Mouse (Mus musculus): ENCODE results near the gene E130308A19Rik. TPM values are rescaled to one million over a fixed set of nuclear protein-coding genes. Genes with fewer than 3 reads are reported as not detected.

Gene E130308A19Rik
- polyA plus RNA-seq, 1 experiment from 2014 or later: 60.5 TPM

- WGBS: 81% methylated on average over 3 of the region's 3 CpGs
Measured at GRCm38 (mm10) chr4:59696846-59697245, 70.8 kb downstream of the E130308A19Rik start.

GRCm38 (mm10) chr4:59697869-59698268 is 71.9 kb downstream of the E130308A19Rik start:
- no peaks in the 10 kb centered on the region; the same call in 1 of the 2 replicates for H3K4me1 ChIP-seq
- no peaks in the 10 kb centered on the region for H3K36me3 ChIP-seq
- no peaks in the 10 kb centered on the region for H3K9me3 ChIP-seq
- WGBS: 52% methylated on average over 3 of the region's 3 CpGs
- H3K9ac ChIP-seq (replicated peaks): no peak overlapping the region
- no peak for ATAC-seq (ENCODE audit: low FRiP score, low read depth)
- H3K4me2 ChIP-seq (replicated peaks): no peak overlapping the region
- no peaks in the 10 kb centered on the region for H3K27me3 ChIP-seq
- no peak overlapping the region for H3K4me3 ChIP-seq
- no peak overlapping the region; the same call in 1 of the 2 replicates for H3K27ac ChIP-seq (replicated peaks)

More at GRCm38 (mm10) chr4:59696846-59697245, 70.8 kb downstream of the E130308A19Rik start:
- no peaks in the 10 kb centered on the region for H3K36me3 ChIP-seq
- no peak overlapping the region for H3K4me2 ChIP-seq (replicated peaks)
- no peaks in the 10 kb centered on the region; the same call in 1 of the 2 replicates for H3K4me1 ChIP-seq
- no peak overlapping the region for H3K9ac ChIP-seq (replicated peaks)
- H3K4me3 ChIP-seq: no peak overlapping the region
- H3K27ac ChIP-seq (replicated peaks): no peak overlapping the region
- ATAC-seq (ENCODE audit: low FRiP score, low read depth): no peak
- H3K9me3 ChIP-seq: no peaks in the 10 kb centered on the region
- no peaks in the 10 kb centered on the region for H3K27me3 ChIP-seq

- Histone ChIP-seq H3K4me1 (no peaks in the 10 kb centered on the region; the same call in 1 of the 2 replicates), H3K4me3 (no peak overlapping the region), H3K36me3 (no peaks in the 10 kb centered on the region), H3K4me2 (replicated peaks) (no peak overlapping the region), H3K9me3 (no peaks in the 10 kb centered on the region), H3K27ac (replicated peaks) (no peak overlapping the region), H3K9ac (replicated peaks) (no peak overlapping the region), H3K27me3 (no peaks in the 10 kb centered on the region)
- ATAC-seq (ENCODE audit: low FRiP score, low read depth): no peak
- 91% methylated on average over 4 of the region's 4 CpGs for WGBS
Measured at GRCm38 (mm10) chr4:59699014-59699792, 73.2 kb downstream of the E130308A19Rik start.

GRCm38 (mm10) chr4:59709321-59709720 is 83.3 kb downstream of the E130308A19Rik start:
- 92% methylated on average over 5 of the region's 5 CpGs for WGBS

GRCm38 (mm10) chr4:59710736-59711389 is 84.9 kb downstream of the E130308A19Rik start:
- WGBS: 67% methylated on average over 8 of the region's 8 CpGs
- H3K4me3 ChIP-seq: no peak overlapping the region
- no peaks in the 10 kb centered on the region for H3K36me3 ChIP-seq
- ATAC-seq (ENCODE audit: low FRiP score, low read depth): peak; percentile 64; the same call in 1 of the 2 replicates
- H3K4me2 ChIP-seq (replicated peaks): no peak overlapping the region
- H3K9me3 ChIP-seq: no peaks in the 10 kb centered on the region
- peaks cover 21% of the 10 kb centered on the region for H3K4me1 ChIP-seq
- H3K9ac ChIP-seq (replicated peaks): no peak overlapping the region
- H3K27ac ChIP-seq (replicated peaks): no peak overlapping the region; the same call in 1 of the 2 replicates
- no peaks in the 10 kb centered on the region for H3K27me3 ChIP-seq

More at GRCm38 (mm10) chr4:59709321-59709720, 83.3 kb downstream of the E130308A19Rik start:
- Histone ChIP-seq H3K4me1 (peaks cover 9% of the 10 kb centered on the region), H3K36me3 (no peaks in the 10 kb centered on the region), H3K4me2 (replicated peaks) (no peak overlapping the region), H3K9me3 (no peaks in the 10 kb centered on the region), H3K4me3 (no peak overlapping the region), H3K27me3 (no peaks in the 10 kb centered on the region), H3K27ac (replicated peaks) (no peak overlapping the region), H3K9ac (replicated peaks) (no peak overlapping the region)
- ATAC-seq (ENCODE audit: low FRiP score, low read depth): no peak

- ATAC-seq (ENCODE audit: low FRiP score, low read depth): no peak
- H3K9ac ChIP-seq (replicated peaks): no peak overlapping the region
- H3K9me3 ChIP-seq: no peaks in the 10 kb centered on the region
- H3K27ac ChIP-seq (replicated peaks): no peak overlapping the region
- peaks cover 33% of the 10 kb centered on the region for H3K4me1 ChIP-seq
- 43% methylated on average over 6 of the region's 6 CpGs for WGBS
- no peaks in the 10 kb centered on the region for H3K27me3 ChIP-seq
- no peak overlapping the region for H3K4me2 ChIP-seq (replicated peaks)
- H3K4me3 ChIP-seq: no peak overlapping the region
- no peaks in the 10 kb centered on the region for H3K36me3 ChIP-seq
Measured at GRCm38 (mm10) chr4:59712451-59712850, 86.4 kb downstream of the E130308A19Rik start.

- H3K4me1 ChIP-seq: peaks cover 34% of the 10 kb centered on the region
- no peaks in the 10 kb centered on the region for H3K27me3 ChIP-seq
- no peaks in the 10 kb centered on the region for H3K9me3 ChIP-seq
- H3K4me2 ChIP-seq (replicated peaks): no peak overlapping the region
- no peak overlapping the region for H3K4me3 ChIP-seq
- H3K9ac ChIP-seq (replicated peaks): no peak overlapping the region
- 73% methylated on average over 2 of the region's 2 CpGs for WGBS
- no peak for ATAC-seq (ENCODE audit: low FRiP score, low read depth)
- no peak overlapping the region for H3K27ac ChIP-seq (replicated peaks)
- H3K36me3 ChIP-seq: no peaks in the 10 kb centered on the region
Measured at GRCm38 (mm10) chr4:59712955-59713354, 86.9 kb downstream of the E130308A19Rik start.

GRCm38 (mm10) chr4:59714472-59714871 is 88.5 kb downstream of the E130308A19Rik start:
- Histone ChIP-seq H3K4me2 (replicated peaks) (no peak overlapping the region), H3K27me3 (no peaks in the 10 kb centered on the region), H3K9ac (replicated peaks) (no peak overlapping the region), H3K36me3 (no peaks in the 10 kb centered on the region), H3K9me3 (no peaks in the 10 kb centered on the region), H3K4me3 (no peak overlapping the region), H3K4me1 (peaks cover 40% of the 10 kb centered on the region), H3K27ac (replicated peaks) (no peak overlapping the region)
- ATAC-seq (ENCODE audit: low FRiP score, low read depth): no peak
- 88% methylated on average over 6 of the region's 6 CpGs for WGBS

GRCm38 (mm10) chr4:59714926-59715325 is 88.9 kb downstream of the E130308A19Rik start:
- Histone ChIP-seq H3K27ac (replicated peaks) (no peak overlapping the region), H3K4me1 (peaks cover 41% of the 10 kb centered on the region)
- WGBS: 61% methylated on average over 7 of the region's 7 CpGs

GRCm38 (mm10) chr4:59715531-59715930 is 89.5 kb downstream of the E130308A19Rik start:
- Histone ChIP-seq H3K9me3 (no peaks in the 10 kb centered on the region), H3K27ac (replicated peaks) (0 out of 2 replicates have a peak overlapping the region, but pooled peaks have one; percentile 30), H3K4me3 (no peak overlapping the region), H3K9ac (replicated peaks) (no peak overlapping the region), H3K27me3 (no peaks in the 10 kb centered on the region), H3K4me1 (peaks cover 41% of the 10 kb centered on the region), H3K4me2 (replicated peaks) (no peak overlapping the region), H3K36me3 (peaks cover 7% of the 10 kb centered on the region)
- ATAC-seq (ENCODE audit: low FRiP score, low read depth): no peak
- 67% methylated on average over 3 of the region's 3 CpGs for WGBS

More at GRCm38 (mm10) chr4:59714926-59715325, 88.9 kb downstream of the E130308A19Rik start:
- Histone ChIP-seq H3K36me3 (peaks cover 3% of the 10 kb centered on the region), H3K4me3 (no peak overlapping the region), H3K4me2 (replicated peaks) (no peak overlapping the region), H3K9me3 (no peaks in the 10 kb centered on the region), H3K9ac (replicated peaks) (no peak overlapping the region), H3K27me3 (no peaks in the 10 kb centered on the region)
- ATAC-seq (ENCODE audit: low FRiP score, low read depth): no peak

GRCm38 (mm10) chr4:59717349-59717748 is 91.3 kb downstream of the E130308A19Rik start:
- Histone ChIP-seq H3K27ac (replicated peaks) (no peak overlapping the region), H3K9me3 (no peaks in the 10 kb centered on the region), H3K4me3 (no peak overlapping the region), H3K36me3 (peaks cover 7% of the 10 kb centered on the region), H3K9ac (replicated peaks) (no peak overlapping the region), H3K4me2 (replicated peaks) (no peak overlapping the region), H3K4me1 (peaks cover 35% of the 10 kb centered on the region), H3K27me3 (no peaks in the 10 kb centered on the region)
- no peak for ATAC-seq (ENCODE audit: low FRiP score, low read depth)
- 88% methylated on average over 4 of the region's 4 CpGs for WGBS

- Histone ChIP-seq H3K4me3 (no peak overlapping the region), H3K9me3 (no peaks in the 10 kb centered on the region), H3K36me3 (peaks cover 7% of the 10 kb centered on the region), H3K27me3 (no peaks in the 10 kb centered on the region), H3K27ac (replicated peaks) (no peak overlapping the region), H3K4me1 (peaks cover 32% of the 10 kb centered on the region), H3K4me2 (replicated peaks) (no peak overlapping the region), H3K9ac (replicated peaks) (no peak overlapping the region)
- no peak for ATAC-seq (ENCODE audit: low FRiP score, low read depth)
- 90% methylated on average over 8 of the region's 8 CpGs for WGBS
Measured at GRCm38 (mm10) chr4:59718542-59718941, 92.5 kb downstream of the E130308A19Rik start.

Measured in midbrain, embryonic 12.5 days (tissue).